Mouse (Mus musculus) lung, postnatal 0 days (tissue): ENCODE results near the gene Rho. TPM values are rescaled to one million over a fixed set of nuclear protein-coding genes. Genes with fewer than 3 reads are reported as not detected.

ENCODE experiments used
- ATAC-seq: fragments of 200-750 bp; cut with Nextera tagmentation; 2 replicates; pipeline ENCODE4 v1.8.0; 2017; ENCODE audit warnings: moderate library complexity
- DNase-seq: peaks from one replicate; pipeline ENCODE4 v3.0.0-alpha.2; 2016; ENCODE audit warnings: low spot score
- H3K27ac ChIP-seq: fragments of 300-500 bp; sonication (generic); 2 replicates; pipeline ENCODE4 v1.5.1; 2014; ENCODE audit warnings: antibody characterized with exemption, mild to moderate bottlenecking, low read length, mixed read lengths
- H3K27me3 ChIP-seq: fragments of 300-500 bp; sonication (generic); replicated peaks from 2 replicates; pipeline ENCODE4 v1.6.1; 2014; ENCODE audit warnings: low read length, mixed read lengths; ENCODE audit not compliant: insufficient read depth
- H3K36me3 ChIP-seq: fragments of 300-500 bp; sonication (generic); 2 replicates; pipeline ENCODE4 v1.6.1; 2014; ENCODE audit warnings: low read length, mixed read lengths; ENCODE audit not compliant: insufficient read depth
- H3K4me1 ChIP-seq: fragments of 300-500 bp; sonication (generic); 2 replicates; pipeline ENCODE4 v1.6.1; 2014; ENCODE audit warnings: antibody characterized with exemption, low read depth, low read length, mixed read lengths; ENCODE audit not compliant: insufficient read depth
- H3K4me2 ChIP-seq: fragments of 300-500 bp; sonication (generic); replicated peaks from 2 replicates; pipeline ENCODE4 v1.6.1; 2014; ENCODE audit warnings: low read depth, mild to moderate bottlenecking, low read length, moderate library complexity, mixed read lengths
- H3K4me3 ChIP-seq: fragments of 300-500 bp; sonication (generic); 2 replicates; pipeline ENCODE4 v1.5.1; 2014; ENCODE audit warnings: low read depth, low read length
- H3K9ac ChIP-seq: fragments of 300-500 bp; sonication (generic); replicated peaks from 2 replicates; pipeline ENCODE4 v1.6.1; 2014; ENCODE audit warnings: low read depth, mild to moderate bottlenecking
- H3K9me3 ChIP-seq: fragments of 300-500 bp; sonication (generic); 2 replicates; pipeline ENCODE4 v1.6.1; 2016; ENCODE audit warnings: low read length, mixed read lengths
- CTCF ChIP-seq: IDR thresholded peaks from 2 replicates; pipeline ENCODE4 v1.5.1; 2016; ENCODE audit warnings: antibody characterized with exemption, mild to moderate bottlenecking
- EP300 ChIP-seq: IDR thresholded peaks from 2 replicates; pipeline ENCODE4 v1.6.1; 2016; ENCODE audit warnings: antibody characterized with exemption, mild to moderate bottlenecking, control low read depth
- WGBS: fragments of 180-500 bp; shearing (Covaris S2); extraction: QIAGEN DNeasy Blood & Tissue Kit; methylation state at CpG from one replicate; pipeline ENCODE4 v1.1.7; 2014; 5-methylcytosine and 5-hydroxymethylcytosine counted together
- polyA plus RNA-seq: library from polyadenylated mRNA; unstranded; fragments of >200 nt; fragmentation: Nextera tagmentation; extraction: Ambion mirVana; gene quantifications from 2 replicates; pipeline ENCODE4 v1.2.1, GENCODE M21; 2015

Gene Rho
- polyA plus RNA-seq, 1 experiment from 2014 or later = 0.04 TPM

GRCm38 (mm10) chr6:115955664-115956063 lies 24.1 kb downstream of the Rho start:
- Histone ChIP-seq H3K9me3 (no peaks in the 10 kb centered on the region), H3K4me2 (no peak overlapping the region), H3K9ac (no peak overlapping the region), H3K36me3 (peaks cover 10% of the 10 kb centered on the region; the same call in 1 of the 2 replicates), H3K27ac (0 out of 2 replicates have a peak overlapping the region, but pooled peaks have one; percentile 20), H3K4me1 (peaks cover 23% of the 10 kb centered on the region), H3K4me3 (no peak overlapping the region), H3K27me3 (no peaks in the 10 kb centered on the region)
- DNase-seq (no peak), ATAC-seq (no peak)
- WGBS = 81% methylated on average over 11 of the region's 11 CpGs
- TF ChIP-seq CTCF (no peak), EP300 (no peak)

DNA sequence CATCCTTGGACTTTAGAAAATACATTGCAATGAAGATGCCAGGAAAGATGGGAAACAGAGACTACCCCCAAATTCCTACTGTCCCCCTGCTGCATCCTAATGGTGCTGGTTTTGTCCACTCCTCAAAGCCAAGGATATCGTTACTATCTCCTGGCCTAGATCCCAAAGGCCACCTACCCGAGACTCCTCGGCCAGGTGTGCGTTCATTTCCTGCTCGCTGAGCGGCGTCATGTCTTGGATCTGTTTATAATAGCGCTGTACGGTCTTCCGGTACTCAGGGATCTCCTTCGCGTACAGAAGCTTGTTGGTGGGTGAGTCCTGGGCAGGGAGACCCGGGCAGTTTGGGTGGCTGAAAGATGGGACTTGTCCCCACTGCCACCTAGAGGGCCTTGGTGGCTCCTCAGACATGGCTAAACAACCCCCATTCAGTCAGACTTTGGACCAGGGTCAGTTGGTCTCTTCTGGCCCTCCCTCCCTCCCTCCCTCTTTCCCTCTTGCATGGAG lies 24.9 kb downstream of the Rho start:
- Histone ChIP-seq H3K9ac (no peak overlapping the region), H3K27me3 (no peaks in the 10 kb centered on the region), H3K4me1 (peaks cover 23% of the 10 kb centered on the region), H3K27ac (no peak overlapping the region), H3K4me2 (no peak overlapping the region), H3K4me3 (no peak overlapping the region), H3K9me3 (no peaks in the 10 kb centered on the region), H3K36me3 (peaks cover 11% of the 10 kb centered on the region; the same call in 1 of the 2 replicates)
- TF ChIP-seq CTCF (peak; percentile 59), EP300 (no peak)
- no peak for ATAC-seq
- DNase-seq = no peak
- WGBS = 27% methylated on average over 13 of the region's 13 CpGs

- 27% methylated on average over 16 of the region's 16 CpGs for WGBS
- ATAC-seq (peak; percentile 86), DNase-seq (peak; percentile 97)
- Histone ChIP-seq H3K27me3 (no peaks in the 10 kb centered on the region), H3K4me1 (peaks cover 23% of the 10 kb centered on the region), H3K4me3 (no peak overlapping the region), H3K36me3 (peaks cover 11% of the 10 kb centered on the region; the same call in 1 of the 2 replicates), H3K27ac (peak overlapping the region; percentile 28), H3K4me2 (no peak overlapping the region), H3K9me3 (no peaks in the 10 kb centered on the region), H3K9ac (no peak overlapping the region)
- TF ChIP-seq EP300 (peak; percentile 88), CTCF (no peak)
These were observed 25.5 kb downstream of the Rho start for GRCm38 (mm10) chr6:115956922-115957601.

DNA sequence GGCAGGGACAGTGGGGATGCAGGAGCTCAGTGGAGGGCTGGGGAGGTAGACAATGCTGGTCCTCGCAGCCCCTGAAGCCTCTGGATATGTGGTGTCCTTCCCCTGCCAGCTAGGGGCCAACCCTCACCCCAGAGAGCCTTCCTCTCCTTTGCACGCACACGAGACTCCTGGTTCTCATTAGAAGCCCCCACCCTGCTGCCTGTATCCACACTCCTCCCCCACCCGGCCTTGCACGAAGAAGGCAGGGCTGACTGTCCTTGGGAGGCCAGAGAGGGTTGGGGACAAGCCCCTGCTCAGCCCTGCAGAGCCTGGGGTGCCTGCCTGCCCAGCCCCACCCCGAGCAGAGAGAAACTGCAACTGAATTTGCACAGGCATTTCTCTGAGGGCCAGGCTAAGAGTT lies 26.1 kb downstream of the Rho start:
- no peak overlapping the region for H3K9ac ChIP-seq
- peaks cover 11% of the 10 kb centered on the region; the same call in 1 of the 2 replicates for H3K36me3 ChIP-seq
- DNase-seq (no peak), ATAC-seq (no peak)
- peak overlapping the region; percentile 28 for H3K27ac ChIP-seq
- H3K27me3 ChIP-seq = no peaks in the 10 kb centered on the region
- H3K9me3 ChIP-seq = no peaks in the 10 kb centered on the region
- TF ChIP-seq CTCF (no peak), EP300 (no peak)
- peaks cover 23% of the 10 kb centered on the region for H3K4me1 ChIP-seq
- WGBS = 27% methylated on average over 6 of the region's 6 CpGs
- no peak overlapping the region for H3K4me2 ChIP-seq
- no peak overlapping the region for H3K4me3 ChIP-seq

- Histone ChIP-seq H3K4me1 (peaks cover 23% of the 10 kb centered on the region), H3K4me3 (no peak overlapping the region), H3K9ac (no peak overlapping the region), H3K27ac (no peak overlapping the region; the same call in 1 of the 2 replicates), H3K27me3 (no peaks in the 10 kb centered on the region), H3K36me3 (peaks cover 10% of the 10 kb centered on the region; the same call in 1 of the 2 replicates), H3K9me3 (no peaks in the 10 kb centered on the region), H3K4me2 (no peak overlapping the region)
- TF ChIP-seq EP300 (no peak), CTCF (no peak)
- ATAC-seq (no peak), DNase-seq (no peak)
- 83% methylated on average over 9 of the region's 9 CpGs for WGBS
These were observed 26.9 kb downstream of the Rho start for GRCm38 (mm10) chr6:115958445-115958844.

GRCm38 (mm10) chr6:115959151-115959691 lies 27.7 kb downstream of the Rho start:
- Histone ChIP-seq H3K9me3 (no peaks in the 10 kb centered on the region), H3K4me2 (no peak overlapping the region), H3K9ac (no peak overlapping the region), H3K4me1 (peaks cover 23% of the 10 kb centered on the region), H3K4me3 (no peak overlapping the region), H3K27me3 (no peaks in the 10 kb centered on the region), H3K36me3 (peaks cover 12% of the 10 kb centered on the region; the same call in 1 of the 2 replicates), H3K27ac (peak overlapping the region; percentile 11)
- ATAC-seq = peak; percentile 16
- WGBS = 30% methylated on average over 7 of the region's 7 CpGs
- peak; percentile 86 for DNase-seq
- peak; percentile 25; the same call in 1 of the 2 replicates for TF ChIP-seq EP300
- TF ChIP-seq CTCF = no peak
